Mouse (Mus musculus) limb, embryonic 15.5 days (tissue): ENCODE measurements around the gene Slc39a2. TPM values are rescaled to one million over a fixed set of nuclear protein-coding genes. Genes with fewer than 3 reads are reported as not detected.
"Not testable (repeated sequence)": the region's sequence is repeated elsewhere in the genome, so short reads cannot be mapped to it uniquely, and the experiment has no call there.

Experiments used
- ATAC-seq: fragments of 200-750 bp; cut with Nextera tagmentation; 2 replicates; pipeline ENCODE4 v1.8.0; 2017; ENCODE audit warnings: low read depth, moderate TSS enrichment; ENCODE audit not compliant: insufficient number of reproducible peaks, low FRiP score, low TSS enrichment
- H3K27ac ChIP-seq: fragments of 300-500 bp; sonication (generic); 2 replicates; pipeline ENCODE4 v1.5.1; 2015; ENCODE audit warnings: moderate library complexity, mild to moderate bottlenecking, inconsistent platforms
- H3K27me3 ChIP-seq: fragments of 300-500 bp; sonication (generic); 2 replicates; pipeline ENCODE4 v1.6.1; 2015; ENCODE audit warnings: inconsistent platforms
- H3K36me3 ChIP-seq: fragments of 300-500 bp; sonication (generic); 2 replicates; pipeline ENCODE4 v1.6.1; 2015; ENCODE audit warnings: inconsistent platforms
- H3K4me1 ChIP-seq: fragments of 300-500 bp; sonication (generic); 2 replicates; pipeline ENCODE4 v1.6.1; 2015; ENCODE audit warnings: inconsistent platforms
- H3K4me2 ChIP-seq: fragments of 300-500 bp; sonication (generic); 2 replicates; pipeline ENCODE4 v1.6.1; 2015; ENCODE audit warnings: mild to moderate bottlenecking, inconsistent platforms
- H3K4me3 ChIP-seq: fragments of 300-500 bp; sonication (generic); 2 replicates; pipeline ENCODE4 v1.5.1; 2015; ENCODE audit warnings: mild to moderate bottlenecking, inconsistent platforms
- H3K9ac ChIP-seq: fragments of 300-500 bp; sonication (generic); 2 replicates; pipeline ENCODE4 v1.6.1; 2015; ENCODE audit warnings: inconsistent platforms
- H3K9me3 ChIP-seq: fragments of 300-500 bp; sonication (generic); 2 replicates; pipeline ENCODE4 v1.6.1; 2016; ENCODE audit warnings: inconsistent platforms
- WGBS: fragments of 180-500 bp; shearing (Covaris S2); methylation state at CpG from one replicate; pipeline ENCODE4 v1.1.7; 2015; 5-methylcytosine and 5-hydroxymethylcytosine counted together
- polyA plus RNA-seq: library from polyadenylated mRNA; unstranded; fragments of >200 nt; fragmentation: Nextera tagmentation; extraction: Ambion mirVana; gene quantifications from 2 replicates; pipeline ENCODE4 v1.2.1, GENCODE M21; 2015

Slc39a2 gene
- polyA plus RNA-seq: 6.0 and 6.1 TPM in 2 replicates

GRCm38 (mm10) chr14:51892191-51892939 lies at the start of gene Slc39a2:
Gene Slc39a2 (plus strand): TSS chr14:51892889.
- Histone ChIP-seq H3K27me3 (no peaks in the 10 kb centered on the region), H3K27ac (no peak within 1 kb of the TSS), H3K4me3 (no peak within 1 kb of the TSS), H3K9ac (no peak within 1 kb of the TSS), H3K36me3 (peaks cover 53% of the 10 kb centered on the region), H3K9me3 (no peaks in the 10 kb centered on the region), H3K4me2 (no peak within 1 kb of the TSS), H3K4me1 (0 out of 2 replicates have a peak, but pooled peaks cover 2% of the 10 kb centered on the region)
- 89% methylated on average over 9 of the region's 9 CpGs for WGBS
- ATAC-seq: no peak

GRCm38 (mm10) chr14:51843882-51844281 lies 48.8 kb upstream of the Slc39a2 start:
- Histone ChIP-seq H3K27ac (no peak overlapping the region), H3K4me2 (no peak overlapping the region), H3K4me1 (no peaks in the 10 kb centered on the region), H3K4me3 (no peak overlapping the region), H3K9ac (no peak overlapping the region), H3K36me3 (no peaks in the 10 kb centered on the region), H3K27me3 (no peaks in the 10 kb centered on the region), H3K9me3 (no peaks in the 10 kb centered on the region)
- ATAC-seq: no peak

- H3K4me3 ChIP-seq: no peak overlapping the region
- H3K27ac ChIP-seq: no peak overlapping the region
- no peaks in the 10 kb centered on the region for H3K27me3 ChIP-seq
- no peak for ATAC-seq
- no peak overlapping the region for H3K9ac ChIP-seq
- H3K36me3 ChIP-seq: no peaks in the 10 kb centered on the region
- H3K4me1 ChIP-seq: no peaks in the 10 kb centered on the region
- no peaks in the 10 kb centered on the region for H3K9me3 ChIP-seq
- 68% methylated on average over 3 of the region's 3 CpGs for WGBS
- no peak overlapping the region for H3K4me2 ChIP-seq
These were observed 46.1 kb upstream of the Slc39a2 start for GRCm38 (mm10) chr14:51846566-51846965.

GRCm38 (mm10) chr14:51851006-51851405 lies 41.7 kb upstream of the Slc39a2 start:
- not testable (repeated sequence) for H3K4me2 ChIP-seq, H3K9ac ChIP-seq, H3K4me1 ChIP-seq, H3K27ac ChIP-seq, H3K4me3 ChIP-seq, H3K27me3 ChIP-seq, H3K9me3 ChIP-seq, ATAC-seq, H3K36me3 ChIP-seq
- WGBS: 52% methylated on average over 3 of the region's 3 CpGs

DNA sequence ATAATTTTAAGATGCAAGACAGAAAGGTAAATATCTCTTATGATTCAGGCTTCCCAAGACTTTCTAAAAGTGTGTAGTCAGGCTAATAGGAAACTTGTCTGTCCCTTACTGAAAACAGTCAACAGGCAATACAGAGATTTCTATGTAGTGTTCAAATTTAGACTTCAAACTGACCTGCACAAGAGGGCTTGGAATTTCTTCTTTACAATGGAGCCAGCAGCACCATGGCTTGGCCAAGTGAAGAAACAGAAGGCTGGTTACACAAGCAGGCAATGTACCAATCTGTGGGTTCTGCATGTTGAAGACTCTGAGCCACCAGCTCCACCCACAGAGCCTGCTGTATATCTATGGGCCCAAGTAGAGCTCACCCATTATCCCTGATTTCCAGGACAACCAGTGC lies 39.3 kb upstream of the Slc39a2 start, which contains the start of gene Ear6:
Gene Ear6 (plus strand): TSS at position 301 of the 400 bp plus-strand sequence.
- no peaks in the 10 kb centered on the region for H3K27me3 ChIP-seq
- no peak within 1 kb of the TSS for H3K4me2 ChIP-seq
- H3K9ac ChIP-seq: no peak within 1 kb of the TSS
- H3K27ac ChIP-seq: no peak within 1 kb of the TSS
- no peak for ATAC-seq
- no peaks in the 10 kb centered on the region for H3K4me1 ChIP-seq
- no peak within 1 kb of the TSS for H3K4me3 ChIP-seq
- H3K9me3 ChIP-seq: no peaks in the 10 kb centered on the region
- no peaks in the 10 kb centered on the region for H3K36me3 ChIP-seq

DNA sequence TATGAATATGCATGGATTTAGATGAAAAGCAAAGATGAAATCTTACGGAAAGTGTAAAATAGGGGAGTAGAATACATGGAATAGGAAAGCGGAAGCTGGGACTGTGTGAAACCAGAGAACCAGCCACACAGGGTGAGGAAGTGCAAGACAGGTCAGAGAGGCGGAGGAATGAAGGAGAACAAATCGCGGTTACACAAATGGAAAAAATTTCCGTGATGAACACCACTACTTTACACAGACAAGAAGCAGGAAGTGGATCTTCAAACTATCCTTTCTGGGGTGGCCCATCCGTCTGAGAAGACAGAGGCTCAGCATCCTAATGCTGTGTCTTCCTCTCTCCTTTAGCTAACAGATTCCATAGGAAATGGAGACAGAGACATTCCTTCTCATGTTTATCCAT lies 37.4 kb upstream of the Slc39a2 start:
- H3K36me3 ChIP-seq, H3K9me3 ChIP-seq, H3K4me1 ChIP-seq, H3K27ac ChIP-seq, ATAC-seq, H3K27me3 ChIP-seq, H3K9ac ChIP-seq, H3K4me3 ChIP-seq, H3K4me2 ChIP-seq: not testable (repeated sequence)
- WGBS: 77% methylated on average over 7 of the region's 7 CpGs

DNA sequence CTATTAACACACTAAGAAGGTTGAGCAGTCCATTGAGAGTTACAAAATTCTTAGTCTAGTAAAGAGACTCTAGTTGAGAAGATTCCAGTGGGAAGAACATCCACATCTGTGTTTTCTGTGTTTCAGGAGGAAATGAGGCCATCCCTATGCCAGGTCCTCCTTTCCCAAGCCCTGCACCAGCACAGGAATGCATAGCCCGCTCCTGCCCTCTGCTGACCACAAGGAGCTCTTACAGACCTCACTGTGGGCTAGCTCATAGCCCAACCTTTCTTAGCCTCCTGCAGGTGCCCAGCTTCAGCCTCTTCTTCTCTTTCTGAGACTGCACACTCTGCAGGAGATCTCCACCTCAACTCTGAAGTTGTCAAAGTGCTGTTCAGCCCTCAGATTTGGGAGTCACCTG lies 29.1 kb upstream of the Slc39a2 start:
- not testable (repeated sequence) for H3K4me2 ChIP-seq, H3K4me1 ChIP-seq, H3K9me3 ChIP-seq, H3K9ac ChIP-seq, H3K27ac ChIP-seq, H3K4me3 ChIP-seq, H3K27me3 ChIP-seq, ATAC-seq, H3K36me3 ChIP-seq
- 0% methylated on average over 1 of the region's 1 CpGs for WGBS

DNA sequence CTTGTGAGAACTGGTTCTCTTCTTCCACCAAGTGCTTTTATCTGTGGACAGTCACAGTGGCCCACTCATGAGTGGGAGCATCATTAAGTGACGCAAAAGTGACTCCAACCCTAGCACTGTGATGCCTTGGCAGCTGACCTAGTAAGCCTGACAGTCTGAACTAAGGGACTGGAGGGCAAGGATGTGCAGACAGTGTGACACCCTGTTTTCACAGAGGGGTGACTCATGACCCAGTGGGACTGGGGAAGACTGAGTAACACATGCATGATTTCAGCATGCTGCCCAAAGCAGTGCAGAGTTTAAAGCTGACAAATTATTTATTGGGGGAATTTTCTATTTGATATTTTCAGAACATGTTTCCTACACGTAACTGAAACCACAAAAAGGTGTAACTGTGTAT lies 21.9 kb upstream of the Slc39a2 start:
- Histone ChIP-seq H3K4me3 (no peak overlapping the region), H3K27ac (no peak overlapping the region), H3K9ac (no peak overlapping the region), H3K36me3 (no peaks in the 10 kb centered on the region), H3K4me2 (no peak overlapping the region), H3K4me1 (no peaks in the 10 kb centered on the region), H3K9me3 (no peaks in the 10 kb centered on the region), H3K27me3 (no peaks in the 10 kb centered on the region)
- WGBS: 65% methylated on average over 2 of the region's 2 CpGs
- ATAC-seq: no peak

DNA sequence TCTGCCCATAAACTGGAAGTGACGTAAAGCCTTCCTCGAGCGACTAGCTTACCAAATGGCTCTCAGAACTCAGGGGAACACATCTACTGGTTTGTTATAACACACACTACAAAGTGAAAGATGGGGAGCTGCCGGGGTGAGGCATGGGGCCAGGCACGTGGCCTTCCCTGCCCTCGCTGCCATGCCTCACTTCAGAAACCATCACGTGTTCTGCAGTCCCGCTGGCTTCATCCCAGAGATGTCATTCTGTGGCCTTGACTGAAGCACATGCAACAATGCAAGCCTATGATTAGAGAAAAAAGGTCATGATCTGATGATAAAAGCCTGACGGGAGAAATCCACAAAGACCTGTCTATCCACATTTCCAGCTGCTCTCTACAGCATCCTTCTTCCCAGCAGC lies 20.9 kb upstream of the Slc39a2 start:
- H3K9ac ChIP-seq: no peak overlapping the region
- no peaks in the 10 kb centered on the region for H3K4me1 ChIP-seq
- H3K36me3 ChIP-seq: no peaks in the 10 kb centered on the region
- H3K27me3 ChIP-seq: no peaks in the 10 kb centered on the region
- WGBS: 74% methylated on average over 9 of the region's 9 CpGs
- no peak overlapping the region for H3K27ac ChIP-seq
- no peak for ATAC-seq
- H3K9me3 ChIP-seq: no peaks in the 10 kb centered on the region
- H3K4me3 ChIP-seq: no peak overlapping the region
- H3K4me2 ChIP-seq: no peak overlapping the region

- no peak overlapping the region for H3K27ac ChIP-seq
- no peak overlapping the region for H3K9ac ChIP-seq
- 80% methylated on average over 3 of the region's 3 CpGs for WGBS
- H3K4me1 ChIP-seq: no peaks in the 10 kb centered on the region
- no peak for ATAC-seq
- no peaks in the 10 kb centered on the region for H3K36me3 ChIP-seq
- no peaks in the 10 kb centered on the region for H3K9me3 ChIP-seq
- H3K4me3 ChIP-seq: no peak overlapping the region
- H3K4me2 ChIP-seq: no peak overlapping the region
- no peaks in the 10 kb centered on the region for H3K27me3 ChIP-seq
These were observed 15.2 kb upstream of the Slc39a2 start for GRCm38 (mm10) chr14:51877517-51877916.

DNA sequence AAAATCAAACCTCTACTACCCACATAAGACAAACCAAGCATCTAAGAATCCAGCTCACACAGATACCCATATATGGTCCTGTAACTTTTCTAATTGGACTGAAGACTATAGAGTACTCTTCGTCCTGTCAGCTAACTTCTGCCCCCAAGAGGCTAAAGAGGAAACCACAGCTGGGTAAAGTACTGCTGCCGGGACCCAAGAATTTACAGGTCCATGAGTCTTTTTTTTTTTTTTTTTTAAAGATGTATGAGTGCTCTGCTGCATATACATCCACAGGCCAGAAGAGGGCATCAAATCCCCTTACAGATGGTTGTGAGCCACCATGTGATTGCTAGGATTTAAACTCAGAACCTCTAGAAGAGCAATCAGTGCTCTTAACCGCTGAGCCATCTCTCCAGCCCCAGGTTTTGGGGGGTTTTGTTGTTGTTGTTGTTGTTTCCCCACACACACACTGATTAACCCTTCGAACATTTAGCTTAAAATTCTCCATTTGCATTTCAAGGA lies 9.1 kb upstream of the Slc39a2 start:
- H3K27me3 ChIP-seq: no peaks in the 10 kb centered on the region
- no peaks in the 10 kb centered on the region for H3K9me3 ChIP-seq
- ATAC-seq: no peak; the same call in 1 of the 2 replicates
- H3K36me3 ChIP-seq: peaks cover 20% of the 10 kb centered on the region
- peak overlapping the region; percentile 86 for H3K4me2 ChIP-seq
- 0% methylated on average over 4 of the region's 4 CpGs for WGBS
- no peak overlapping the region for H3K9ac ChIP-seq
- peaks cover 8% of the 10 kb centered on the region; the same call in 1 of the 2 replicates for H3K4me1 ChIP-seq
- H3K4me3 ChIP-seq: peak overlapping the region; percentile 79
- peak overlapping the region; percentile 76 for H3K27ac ChIP-seq

- ATAC-seq: 0 out of 2 replicates have a peak, but pooled peaks have one; percentile 18
- Histone ChIP-seq H3K4me2 (peak overlapping the region; percentile 86), H3K4me3 (peak overlapping the region; percentile 79), H3K4me1 (peaks cover 8% of the 10 kb centered on the region; the same call in 1 of the 2 replicates), H3K27me3 (no peaks in the 10 kb centered on the region), H3K9me3 (no peaks in the 10 kb centered on the region), H3K27ac (peak overlapping the region; percentile 76), H3K36me3 (peaks cover 25% of the 10 kb centered on the region), H3K9ac (no peak overlapping the region)
- WGBS: 1% methylated on average over 14 of the region's 14 CpGs
These were observed 8.6 kb upstream of the Slc39a2 start for GRCm38 (mm10) chr14:51884031-51884544.
